15 mouse cellular contexts compared by ENCODE assay signal in the genomic region with DNA sequence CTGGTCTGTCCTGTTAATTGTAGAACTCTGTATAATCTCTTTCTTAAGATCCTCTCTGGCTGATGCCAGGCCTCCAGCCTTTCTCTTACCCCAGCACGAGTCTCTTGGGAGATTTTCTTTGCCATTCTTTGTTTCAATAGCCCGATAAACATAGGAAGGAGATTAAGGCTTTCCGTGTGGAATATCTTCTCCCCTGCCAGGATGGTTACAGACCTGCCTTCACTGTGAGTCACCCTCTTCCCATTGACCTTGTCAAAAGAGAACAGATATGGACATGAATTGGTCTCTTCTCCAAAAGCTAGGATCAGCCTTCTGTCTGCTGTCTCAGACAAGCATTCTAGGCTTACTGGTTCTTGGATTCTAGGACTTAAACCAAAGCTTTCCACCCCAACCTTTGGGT. TPM values are rescaled to one million over a fixed set of nuclear protein-coding genes. Genes with fewer than 3 reads are reported as not detected.
"Had no signal": no experiment of that assay in that cellular context is flagged by ENCODE, and none has a peak within 500 bp of the region (broad histone marks: within the 10 kb centered on the region; RNA-seq: fewer than 3 reads in every experiment).

No protein-coding gene starts in this region.

- DNase-seq: left cerebral cortex, postnatal 4 days; liver; liver, embryonic 13.5 days; liver, postnatal 0 days; lung, adult 18-20 months; lung, adult 2 months; lung, embryonic 14.5 days; lung, postnatal 10 days; lung, postnatal 14 days; lung, postnatal 36 days; lung, postnatal 4 days; midbrain, embryonic 14.5 days had no signal

RNA-seq across cellular contexts. Expression of a gene that starts 15.5 kb away (rescaled TPM):
- total RNA-seq: megakaryocyte, adult 5-6 weeks; megakaryocyte-erythroid progenitor cell, adult 5-6 weeks had no signal
- polyA plus RNA-seq: macrophage had no signal
